Mouse (Mus musculus) erythroblast, adult 5-6 weeks (primary cell): ENCODE measurements around the gene Znhit3. TPM values are rescaled to one million over a fixed set of nuclear protein-coding genes. Genes with fewer than 3 reads are reported as not detected.
"Not testable (repeated sequence)": the region's sequence is repeated elsewhere in the genome, so short reads cannot be mapped to it uniquely, and the experiment has no call there.

ENCODE experiments used
- ATAC-seq: replicated peaks from 2 replicates; pipeline ENCODE4 v1.8.0; 2016; ENCODE audit warnings: moderate number of reproducible peaks, mild to moderate bottlenecking, moderate TSS enrichment, inconsistent platforms; ENCODE audit not compliant: poor library complexity, low FRiP score, severe bottlenecking
- total RNA-seq, 2 experiments: library from RNA; stranded (forward) in 1 of 2; stranded (reverse) in 1 of 2; fragments of 150-400 nt in 1 of 2; fragments of 200-764, 138-1000 nt in 1 of 2; gene quantifications; 2 replicates each; pipeline versions ENCODE4 v1.2.3 to v1.2.4; 2015 to 2017; ENCODE audit warnings: low replicate concordance in 2 of 2

Gene Znhit3
- total RNA-seq, 2 experiments from 2014 or later = 1.5 to 3.7 TPM

- peak; percentile 55 for ATAC-seq
Measured at GRCm38 (mm10) chr11:84880465-84880961, 35.7 kb downstream of the Znhit3 start.

GRCm38 (mm10) chr11:84879772-84880464 is 36.2 kb downstream of the Znhit3 start, which contains the start of the genes Myo19 and Pigw:
Gene Myo19 (plus strand): TSS chr11:84880148.
Gene Pigw (minus strand): TSS chr11:84880285.
- peak; percentile 89 for ATAC-seq

- no peak for ATAC-seq
Measured at GRCm38 (mm10) chr11:84879007-84879771, 37.0 kb downstream of the Znhit3 start.

- ATAC-seq = not testable (repeated sequence)
Measured at GRCm38 (mm10) chr11:84876020-84876419, 40.1 kb downstream of the Znhit3 start.

GRCm38 (mm10) chr11:84873042-84873833 is 42.9 kb downstream of the Znhit3 start:
- ATAC-seq = peak; percentile 70

GRCm38 (mm10) chr11:84871548-84872069 is 44.6 kb downstream of the Znhit3 start:
- no peak for ATAC-seq

GRCm38 (mm10) chr11:84871046-84871445 is 45.1 kb downstream of the Znhit3 start:
- ATAC-seq = 0 out of 2 replicates have a peak, but pooled peaks have one; percentile 7

- ATAC-seq = peak; percentile 51
Measured at GRCm38 (mm10) chr11:84870337-84871043, 45.7 kb downstream of the Znhit3 start, which contains the start of gene Ggnbp2. Gene Ggnbp2 (minus strand): TSS chr11:84870817.

GRCm38 (mm10) chr11:84869537-84870232 is 46.5 kb downstream of the Znhit3 start:
- ATAC-seq = peak; percentile 58

GRCm38 (mm10) chr11:84868786-84869259 is 47.3 kb downstream of the Znhit3 start:
- ATAC-seq = no peak

GRCm38 (mm10) chr11:84867586-84867985 is 48.6 kb downstream of the Znhit3 start:
- no peak for ATAC-seq

- ATAC-seq = no peak
Measured at GRCm38 (mm10) chr11:84865268-84865667, 50.9 kb downstream of the Znhit3 start.

Other genes starting within 250 kb of the Znhit3 start
- gene Mrm1, start 96.9 kb downstream of the Znhit3 start, total RNA-seq (2015; ENCODE audit: low replicate concordance) = 129 and 155 TPM in 2 replicates
- 114 and 139 TPM in 2 replicates for gene Mrm1, start 96.9 kb downstream of the Znhit3 start, total RNA-seq (2017; ENCODE audit: low replicate concordance)
- 897 and 1,040 TPM in 2 replicates for gene Dhrs11, start 87.4 kb downstream of the Znhit3 start, total RNA-seq (2015; ENCODE audit: low replicate concordance)
- 707 and 838 TPM in 2 replicates for gene Dhrs11, start 87.4 kb downstream of the Znhit3 start, total RNA-seq (2017; ENCODE audit: low replicate concordance)
- 150 and 159 TPM in 2 replicates for gene Ggnbp2, start 45.5 kb downstream of the Znhit3 start, total RNA-seq (2015; ENCODE audit: low replicate concordance)
- gene Ggnbp2, start 45.5 kb downstream of the Znhit3 start, total RNA-seq (2017; ENCODE audit: low replicate concordance) = 179 and 325 TPM in 2 replicates
- gene Myo19, start 36.2 kb downstream of the Znhit3 start, total RNA-seq (2015; ENCODE audit: low replicate concordance) = 2.3 and 4.8 TPM in 2 replicates
- 0.94 and 3.6 TPM in 2 replicates for gene Myo19, start 36.2 kb downstream of the Znhit3 start, total RNA-seq (2017; ENCODE audit: low replicate concordance)
- 0.63 and 0.96 TPM in 2 replicates for gene Pigw, start 36.1 kb downstream of the Znhit3 start, total RNA-seq (2015; ENCODE audit: low replicate concordance)
- gene Pigw, start 36.1 kb downstream of the Znhit3 start, total RNA-seq (2017; ENCODE audit: low replicate concordance) = 1.2 and 2.6 TPM in 2 replicates
- not detected in 2 replicates for gene Car4, start 41.4 kb upstream of the Znhit3 start, total RNA-seq (2015; ENCODE audit: low replicate concordance)
- not detected in 2 replicates for gene Car4, start 41.4 kb upstream of the Znhit3 start, total RNA-seq (2017; ENCODE audit: low replicate concordance)
- 351 and 367 TPM in 2 replicates for gene Usp32, start 223.8 kb upstream of the Znhit3 start, total RNA-seq (2015; ENCODE audit: low replicate concordance)
- gene Usp32, start 223.8 kb upstream of the Znhit3 start, total RNA-seq (2017; ENCODE audit: low replicate concordance) = 512 and 717 TPM in 2 replicates